Mouse (Mus musculus): ENCODE data around the gene Cenpe.

GRCm38 (mm10) chr3:135304060-135304459 lies 91.7 kb downstream of the Cenpe start:
- TF ChIP-seq CTCF (IDR thresholded peaks at IDR 0.05; ENCODE audit: low read depth, low read length): no peak
- TF ChIP-seq GATA1 (IDR thresholded peaks at IDR 0.05; ENCODE audit: borderline replicate concordance, low read length): no peak
- no peak for TF ChIP-seq GATA2 (IDR thresholded peaks at IDR 0.05; ENCODE audit: borderline replicate concordance, low read depth, low read length)
- TF ChIP-seq POLR2AphosphoS5 (IDR thresholded peaks at IDR 0.05; ENCODE audit: insufficient replicate concordance, low read depth, low read length): no peak

Measured in G1E (cell line).